Mouse (Mus musculus): ENCODE results near the gene Slc6a2. TPM values are rescaled to one million over a fixed set of nuclear protein-coding genes. Genes with fewer than 3 reads are reported as not detected.
A peak's percentile ranks its signal among the peaks of the same experiment; 100 is the strongest.

Gene Slc6a2
- total RNA-seq, 4 experiments from 2014 or later, result 0.05 to 0.19 (median 0.09) TPM

DNA sequence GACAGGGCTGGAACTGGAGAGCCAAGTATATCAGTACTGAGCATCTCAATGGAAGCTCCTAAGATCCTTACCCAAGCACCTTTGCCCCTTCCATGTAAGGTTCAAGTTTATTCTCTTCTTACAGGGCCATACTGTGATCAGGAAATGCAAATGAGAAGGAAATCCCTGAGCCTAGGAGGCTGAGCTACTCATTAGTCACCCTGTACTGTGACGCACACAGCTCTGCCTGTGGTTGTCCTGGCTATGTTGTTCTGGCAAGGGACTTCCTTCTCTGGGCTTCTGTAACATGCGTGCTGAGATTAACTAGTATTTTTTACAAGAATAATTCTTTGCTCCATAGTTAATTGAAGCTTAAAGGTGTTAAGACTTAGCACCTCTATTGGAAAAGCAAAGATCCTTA is 70.8 kb downstream of the Slc6a2 start:
- DNase-seq (ENCODE audit: low spot score), result no peak

- no peak for DNase-seq (ENCODE audit: low spot score)
Measured at GRCm38 (mm10) chr8:93038831-93039230, 79.0 kb downstream of the Slc6a2 start.

- DNase-seq (ENCODE audit: low spot score), result no peak
Measured at GRCm38 (mm10) chr8:93040256-93040655, 80.4 kb downstream of the Slc6a2 start.

DNA sequence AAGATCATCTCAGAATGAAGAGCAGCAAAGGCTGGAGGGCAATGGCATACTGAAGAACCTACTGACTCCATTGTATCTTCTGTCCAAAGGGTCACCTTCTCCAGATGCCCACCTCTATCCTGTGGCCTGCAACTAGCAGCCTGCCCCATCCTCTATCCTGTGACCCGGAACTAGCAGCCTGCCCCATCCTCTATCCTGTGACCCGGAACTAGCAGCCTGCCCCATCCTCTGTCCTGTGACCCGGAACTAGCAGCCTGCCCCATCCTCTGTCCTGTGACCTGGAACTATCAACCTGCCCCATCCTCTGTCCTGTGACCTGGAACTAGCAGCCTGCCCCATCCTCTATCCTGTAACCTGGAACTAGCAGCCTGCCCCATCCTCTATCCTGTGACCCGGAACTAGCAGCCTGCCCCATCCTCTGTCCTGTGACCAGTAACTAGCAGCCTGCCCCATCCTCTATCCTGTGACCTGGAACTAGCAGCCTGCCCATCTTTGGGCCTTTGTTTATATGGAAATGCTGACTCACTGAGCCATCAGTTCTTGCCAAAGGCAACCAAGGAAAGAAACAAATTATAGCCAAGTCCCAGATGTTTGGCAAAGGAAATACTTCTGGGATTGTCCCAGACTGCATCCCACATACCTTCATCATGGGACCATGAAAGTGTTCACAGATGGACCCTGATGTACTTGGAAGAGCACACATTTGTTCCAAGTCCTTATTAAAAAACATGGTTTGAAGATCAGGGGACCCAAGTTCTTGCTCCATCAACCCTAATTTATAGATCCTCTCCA is 81.1 kb downstream of the Slc6a2 start:
- DNase-seq (ENCODE audit: low spot score), result peak; percentile 77

DNA sequence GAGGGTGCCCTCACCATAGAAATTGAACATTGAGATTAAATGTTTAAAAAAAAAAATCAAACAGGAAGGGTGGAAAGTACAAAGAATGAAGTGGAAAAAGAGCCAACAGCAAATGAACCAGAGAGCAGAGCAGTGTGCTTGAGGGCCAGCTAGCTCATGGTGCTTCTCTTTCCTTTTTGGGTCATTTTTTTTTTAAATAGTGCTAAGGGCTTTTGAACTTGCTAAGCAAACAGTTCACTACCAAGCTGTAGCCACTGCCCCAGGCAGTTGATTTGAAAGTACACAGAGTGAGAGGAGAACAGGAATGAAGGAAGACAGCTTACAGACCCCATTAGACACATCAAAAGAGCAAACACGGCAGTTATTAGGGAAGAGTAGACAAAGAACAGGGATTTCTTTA is 83.2 kb downstream of the Slc6a2 start:
- DNase-seq (ENCODE audit: low spot score), result no peak

- DNase-seq (ENCODE audit: low spot score), result no peak
Measured at GRCm38 (mm10) chr8:93048092-93048491, 88.2 kb downstream of the Slc6a2 start, which contains the start of gene Ces1a. TSS of gene Ces1a (minus strand) at chr8:93048192.

GRCm38 (mm10) chr8:93048510-93049416 is 88.9 kb downstream of the Slc6a2 start:
- peak; percentile 28 for DNase-seq (ENCODE audit: low spot score)

Small RNA genes within 50 kb of the gene (microRNA-seq; reads per million reads assigned to microRNA genes)
- gene Gm22151, result not detected

Other genes starting within 250 kb of the Slc6a2 start
- 10 to 100 TPM; 40.5 to 55.1 (median 51.2) TPM for gene Mmp2, start 132.8 kb upstream of the Slc6a2 start, total RNA-seq (2022)
- gene Lpcat2, start 104.7 kb upstream of the Slc6a2 start, total RNA-seq (2022), result 1 to 10 TPM in 2 of 4 experiments, under 1 TPM in 2; 0.72 to 3.4 (median 1.0) TPM
- gene Capns2, start 58.7 kb upstream of the Slc6a2 start, total RNA-seq (2022), result not detected
- not detected for gene Ces1a, start 88.1 kb downstream of the Slc6a2 start, total RNA-seq (2022)
- not detected for gene Ces1b, start 119.9 kb downstream of the Slc6a2 start, total RNA-seq (2022)
- not detected for gene Ces1c, start 171.2 kb downstream of the Slc6a2 start, total RNA-seq (2022)
- gene Ces1d, start 237.8 kb downstream of the Slc6a2 start, total RNA-seq (2022), result 100 to 1,000 TPM; 274 to 413 (median 315) TPM